Mouse (Mus musculus) spleen, adult 2 months (tissue): ENCODE measurements around the gene Sipa1l1. TPM values are rescaled to one million over a fixed set of nuclear protein-coding genes. Genes with fewer than 3 reads are reported as not detected.

Experiments
- DNase-seq, 2 experiments: peaks; one replicate each; pipeline versions ENCODE4 v3.0.0 to v3.0.0-alpha.2; 2012 to 2021; ENCODE audit warnings: low spot score in 2 of 2, low read depth in 1 of 2
- H3K27ac ChIP-seq: fragments of 200-500 bp; 2 replicates; pipeline ENCODE4 v1.5.1; 2012; ENCODE audit warnings: low read length, inconsistent platforms; ENCODE audit not compliant: insufficient read depth
- H3K27me3 ChIP-seq: fragments of 200-500 bp; 2 replicates; pipeline ENCODE4 v1.6.1; 2012; ENCODE audit warnings: mild to moderate bottlenecking, moderate library complexity, low read length, inconsistent platforms; ENCODE audit not compliant: control insufficient read depth, insufficient read depth
- H3K36me3 ChIP-seq: fragments of 200-500 bp; 2 replicates; pipeline ENCODE4 v1.6.1; 2012; ENCODE audit warnings: mild to moderate bottlenecking, low read length, inconsistent platforms; ENCODE audit not compliant: control insufficient read depth, insufficient read depth
- H3K4me1 ChIP-seq: fragments of 200-500 bp; 2 replicates; pipeline ENCODE4 v1.6.1; 2011; ENCODE audit warnings: inconsistent platforms; ENCODE audit not compliant: control insufficient read depth, insufficient read depth, insufficient read length
- H3K4me3 ChIP-seq: fragments of 200-500 bp; 2 replicates; pipeline ENCODE4 v1.5.1; 2011; ENCODE audit warnings: mild to moderate bottlenecking, inconsistent platforms; ENCODE audit not compliant: insufficient read depth, insufficient read length; ENCODE audit errors: extremely low read depth
- CTCF ChIP-seq: fragments of 200-500 bp; IDR thresholded peaks from 2 replicates; pipeline ENCODE4 v1.5.1; 2011; ENCODE audit warnings: mild to moderate bottlenecking, inconsistent platforms; ENCODE audit not compliant: insufficient read depth, insufficient read length, insufficient replicate concordance; ENCODE audit errors: extremely low read depth
- POLR2A ChIP-seq: fragments of 200-500 bp; IDR thresholded peaks from 2 replicates; pipeline ENCODE4 v1.6.1; 2011; ENCODE audit warnings: low read depth, low read length, inconsistent platforms
- WGBS: fragments of 180-500 bp; shearing (Covaris S2); methylation state at CpG from one replicate; pipeline ENCODE4 v1.1.7; 2018; 5-methylcytosine and 5-hydroxymethylcytosine counted together
- polyA plus RNA-seq: library from polyadenylated mRNA; depleted of rRNA; stranded (reverse); fragments of >200 nt; gene quantifications from 2 replicates; pipeline ENCODE4 v1.2.3, GENCODE M21; 2012

The Sipa1l1 gene
- polyA plus RNA-seq, 1 experiment: 17.1 TPM

DNA sequence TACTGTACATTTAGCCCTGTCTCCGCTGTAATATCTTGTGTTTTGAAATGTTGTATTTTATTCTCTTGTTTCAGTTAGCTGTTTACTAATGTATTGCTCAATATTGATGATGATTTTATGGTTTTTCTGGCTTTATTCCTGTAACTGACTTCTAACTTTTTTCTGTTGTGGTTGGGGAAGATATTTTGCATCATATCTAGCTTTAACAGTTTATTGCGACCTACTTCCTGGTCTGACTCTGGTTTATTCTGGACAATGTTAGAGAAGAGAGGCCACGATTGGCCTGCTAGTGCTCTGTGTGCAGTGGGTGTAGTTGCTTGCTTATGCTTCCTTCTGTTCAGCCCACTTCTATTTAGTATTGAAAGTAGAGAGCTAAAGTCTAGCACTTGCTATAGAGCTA lies 77.3 kb downstream of the Sipa1l1 start:
- H3K4me1 ChIP-seq: peaks cover 13% of the 10 kb centered on the region
- H3K4me3 ChIP-seq: no peak overlapping the region
- H3K27me3 ChIP-seq: no peaks in the 10 kb centered on the region
- no peaks in the 10 kb centered on the region for H3K36me3 ChIP-seq
- H3K27ac ChIP-seq: no peak overlapping the region
- WGBS: 66% methylated on average over 3 of the region's 3 CpGs
- DNase-seq: no peak
- no peak for TF ChIP-seq CTCF
- no peak for TF ChIP-seq POLR2A

DNA sequence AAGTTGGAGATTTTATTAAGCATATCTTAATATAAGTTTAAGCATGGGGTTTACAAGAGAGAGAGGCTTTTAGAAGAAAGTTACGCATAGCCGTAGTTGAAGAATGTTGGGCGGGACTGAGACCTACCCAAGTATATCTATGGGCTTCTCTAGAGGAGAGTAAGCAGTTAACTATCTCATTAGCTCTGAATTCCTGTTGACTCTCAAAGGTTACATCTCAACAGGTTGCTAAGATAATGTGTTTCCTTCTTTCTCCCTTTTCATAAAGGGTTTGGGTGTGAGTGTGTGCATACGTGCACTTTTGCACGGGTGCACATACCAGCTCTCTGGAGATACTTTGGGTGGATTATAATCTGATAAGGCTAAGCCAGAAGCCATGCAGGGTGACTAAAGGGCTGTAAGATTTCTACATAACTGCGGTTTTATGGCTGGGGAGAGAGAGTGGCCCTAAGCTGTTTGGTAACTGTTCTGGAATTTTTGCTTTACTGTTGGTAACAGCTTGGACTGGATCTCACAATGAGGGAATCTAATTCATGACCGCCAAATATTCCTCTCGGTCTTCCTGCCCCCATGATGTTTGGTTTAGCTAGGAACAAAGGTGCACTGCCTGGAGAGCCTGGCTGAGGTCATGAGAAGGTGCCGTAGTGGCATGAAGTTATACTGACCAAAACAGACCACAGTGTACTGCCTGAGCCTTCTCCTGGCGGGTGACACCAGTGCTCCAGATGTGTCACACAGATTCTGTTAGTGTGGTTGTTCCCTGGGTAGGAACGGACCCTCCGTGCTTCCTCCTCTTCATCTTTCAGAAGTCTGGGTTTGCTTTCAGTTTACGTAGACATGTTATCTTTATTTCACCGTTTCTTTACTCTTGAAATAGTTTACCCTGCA lies 78.5 kb downstream of the Sipa1l1 start:
- Histone ChIP-seq H3K27ac (no peak overlapping the region), H3K4me1 (peaks cover 13% of the 10 kb centered on the region), H3K4me3 (no peak overlapping the region), H3K27me3 (no peaks in the 10 kb centered on the region), H3K36me3 (no peaks in the 10 kb centered on the region)
- TF ChIP-seq CTCF (no peak), POLR2A (no peak)
- WGBS: 77% methylated on average over 14 of the region's 14 CpGs
- no peak for DNase-seq

GRCm38 (mm10) chr12:82248501-82248900 lies 79.4 kb downstream of the Sipa1l1 start:
- H3K27me3 ChIP-seq: no peaks in the 10 kb centered on the region
- no peak overlapping the region for H3K27ac ChIP-seq
- no peak overlapping the region for H3K4me3 ChIP-seq
- WGBS: 86% methylated on average over 3 of the region's 3 CpGs
- TF ChIP-seq POLR2A (no peak), CTCF (no peak)
- H3K36me3 ChIP-seq: no peaks in the 10 kb centered on the region
- H3K4me1 ChIP-seq: peaks cover 13% of the 10 kb centered on the region
- no peak for DNase-seq

- WGBS: 77% methylated on average over 2 of the region's 2 CpGs
- TF ChIP-seq POLR2A: no peak
- no peak for DNase-seq
- H3K4me3 ChIP-seq: no peak overlapping the region
- H3K27me3 ChIP-seq: no peaks in the 10 kb centered on the region
- H3K4me1 ChIP-seq: peaks cover 2% of the 10 kb centered on the region; the same call in 1 of the 2 replicates
- no peaks in the 10 kb centered on the region for H3K36me3 ChIP-seq
- no peak overlapping the region for H3K27ac ChIP-seq
Measured at GRCm38 (mm10) chr12:82251328-82251727, 82.2 kb downstream of the Sipa1l1 start.

- H3K27me3 ChIP-seq: no peaks in the 10 kb centered on the region
- H3K4me3 ChIP-seq: no peak overlapping the region
- H3K4me1 ChIP-seq: no peaks in the 10 kb centered on the region; the same call in 1 of the 2 replicates
- TF ChIP-seq POLR2A: no peak
- TF ChIP-seq CTCF: no peak
- DNase-seq: no peak
- WGBS: 91% methylated on average over 5 of the region's 5 CpGs
- H3K27ac ChIP-seq: no peak overlapping the region
- H3K36me3 ChIP-seq: no peaks in the 10 kb centered on the region
Measured at GRCm38 (mm10) chr12:82254076-82254475, 85.0 kb downstream of the Sipa1l1 start.

DNA sequence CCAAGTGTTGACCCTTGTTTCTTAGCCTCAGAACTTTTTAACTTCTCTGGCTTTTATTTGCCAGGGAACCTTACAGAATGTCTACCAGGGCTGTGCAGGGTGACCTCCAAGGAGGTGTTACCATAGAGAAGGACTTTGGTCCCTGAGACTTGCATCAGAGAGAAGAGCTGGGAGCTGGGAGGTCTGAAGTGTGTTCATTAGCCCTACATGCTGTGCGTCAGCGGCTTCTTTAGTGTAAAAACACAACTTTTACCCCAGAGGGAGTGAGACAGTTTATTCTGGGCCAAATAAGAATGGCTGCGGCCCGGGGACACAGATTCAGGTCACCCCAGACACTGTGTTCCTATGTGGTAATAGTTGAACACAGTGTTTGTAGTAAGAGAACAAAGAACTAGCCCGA lies 86.9 kb downstream of the Sipa1l1 start:
- DNase-seq: no peak
- TF ChIP-seq CTCF (no peak), POLR2A (no peak)
- H3K27ac ChIP-seq: no peak overlapping the region
- no peaks in the 10 kb centered on the region for H3K27me3 ChIP-seq
- H3K4me1 ChIP-seq: no peaks in the 10 kb centered on the region; the same call in 1 of the 2 replicates
- no peak overlapping the region for H3K4me3 ChIP-seq
- H3K36me3 ChIP-seq: no peaks in the 10 kb centered on the region
- 88% methylated on average over 5 of the region's 5 CpGs for WGBS

- TF ChIP-seq POLR2A: no peak
- no peak for TF ChIP-seq CTCF
- no peaks in the 10 kb centered on the region for H3K27me3 ChIP-seq
- no peak for DNase-seq
- H3K4me3 ChIP-seq: no peak overlapping the region
- no peaks in the 10 kb centered on the region; the same call in 1 of the 2 replicates for H3K4me1 ChIP-seq
- no peaks in the 10 kb centered on the region for H3K36me3 ChIP-seq
- H3K27ac ChIP-seq: 0 out of 2 replicates have a peak overlapping the region, but pooled peaks have one; percentile 18
- WGBS: 76% methylated on average over 6 of the region's 6 CpGs
Measured at GRCm38 (mm10) chr12:82256921-82257500, 87.9 kb downstream of the Sipa1l1 start.
